Mouse (Mus musculus): ENCODE measurements around the gene Uap1. TPM values are rescaled to one million over a fixed set of nuclear protein-coding genes. Genes with fewer than 3 reads are reported as not detected.

Gene Uap1
- polyA plus RNA-seq, 1 experiment from 2014 or later, result 57.9 TPM

DNA sequence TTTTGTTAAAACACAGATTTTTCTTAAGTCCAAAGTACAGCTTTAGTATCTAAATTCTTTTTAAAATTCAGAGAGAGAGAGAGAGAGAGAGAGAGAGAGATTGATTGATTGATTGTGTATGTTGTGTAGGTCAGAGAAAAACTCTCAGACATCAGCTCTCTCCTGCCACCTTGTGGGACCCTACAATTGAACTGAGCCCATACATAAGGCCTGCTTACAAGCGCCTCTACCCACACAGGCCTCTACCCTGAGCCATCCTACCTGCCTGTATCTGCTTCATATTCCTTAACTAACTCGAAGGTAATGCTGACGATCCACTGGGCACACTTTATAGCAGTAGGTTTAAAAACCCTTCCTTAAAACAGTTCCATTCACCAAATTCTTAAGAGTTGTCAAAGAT, 25.6 kb upstream of the Uap1 start:
- 78% methylated on average over 3 of the region's 3 CpGs for WGBS
- peaks cover 52% of the 10 kb centered on the region for H3K36me3 ChIP-seq (ENCODE audit: insufficient read depth, low read length)

DNA sequence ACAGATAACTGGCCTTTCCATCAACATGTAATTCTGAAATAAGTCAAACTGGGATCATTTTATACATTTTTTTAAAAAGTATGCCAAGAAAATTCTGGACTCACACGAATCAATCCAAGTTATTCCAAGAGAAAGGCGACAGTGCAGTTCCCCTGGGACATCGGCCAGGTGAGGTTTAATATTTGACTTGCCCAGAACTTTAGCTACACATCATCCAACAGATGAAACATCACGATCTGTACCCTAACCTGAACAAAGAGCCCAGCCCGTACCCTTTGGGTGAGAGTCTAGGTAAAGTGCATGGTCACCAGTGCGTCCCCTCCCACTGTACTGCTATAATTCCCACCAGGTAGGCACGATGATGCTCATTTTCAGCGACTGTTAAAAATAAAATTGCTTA, 21.5 kb upstream of the Uap1 start:
- Histone ChIP-seq H3K27ac (ENCODE audit: low read length) (no peak overlapping the region), H3K27me3 (ENCODE audit: insufficient read depth, low read length) (no peaks in the 10 kb centered on the region), H3K4me3 (ENCODE audit: low read length) (no peak overlapping the region), H3K9ac (replicated peaks; ENCODE audit: low read length) (no peak overlapping the region), H3K4me1 (ENCODE audit: insufficient read depth, low read length) (no peaks in the 10 kb centered on the region), H3K9me3 (ENCODE audit: low read length) (no peaks in the 10 kb centered on the region), H3K36me3 (ENCODE audit: insufficient read depth, low read length) (peaks cover 65% of the 10 kb centered on the region), H3K4me2 (replicated peaks; ENCODE audit: low read depth, low read length) (no peak overlapping the region)
- WGBS, result 94% methylated on average over 8 of the region's 8 CpGs
- no peak for ATAC-seq (ENCODE audit: low FRiP score, low TSS enrichment)

More for the DNA sequence above, 25.6 kb upstream of the Uap1 start:
- Histone ChIP-seq H3K9ac (replicated peaks; ENCODE audit: low read length) (no peak overlapping the region), H3K4me3 (ENCODE audit: low read length) (no peak overlapping the region), H3K4me1 (ENCODE audit: insufficient read depth, low read length) (no peaks in the 10 kb centered on the region), H3K9me3 (ENCODE audit: low read length) (no peaks in the 10 kb centered on the region), H3K27me3 (ENCODE audit: insufficient read depth, low read length) (no peaks in the 10 kb centered on the region), H3K4me2 (replicated peaks; ENCODE audit: low read depth, low read length) (no peak overlapping the region), H3K27ac (ENCODE audit: low read length) (no peak overlapping the region)
- 0 out of 2 replicates have a peak, but pooled peaks have one; percentile 31 for ATAC-seq (ENCODE audit: low FRiP score, low TSS enrichment)

- no peak for ATAC-seq (ENCODE audit: low FRiP score, low TSS enrichment)
- WGBS, result 97% methylated on average over 1 of the region's 1 CpGs
- no peaks in the 10 kb centered on the region for H3K27me3 ChIP-seq (ENCODE audit: insufficient read depth, low read length)
These were observed 17.2 kb upstream of the Uap1 start for GRCm38 (mm10) chr1:170191925-170192324.

DNA sequence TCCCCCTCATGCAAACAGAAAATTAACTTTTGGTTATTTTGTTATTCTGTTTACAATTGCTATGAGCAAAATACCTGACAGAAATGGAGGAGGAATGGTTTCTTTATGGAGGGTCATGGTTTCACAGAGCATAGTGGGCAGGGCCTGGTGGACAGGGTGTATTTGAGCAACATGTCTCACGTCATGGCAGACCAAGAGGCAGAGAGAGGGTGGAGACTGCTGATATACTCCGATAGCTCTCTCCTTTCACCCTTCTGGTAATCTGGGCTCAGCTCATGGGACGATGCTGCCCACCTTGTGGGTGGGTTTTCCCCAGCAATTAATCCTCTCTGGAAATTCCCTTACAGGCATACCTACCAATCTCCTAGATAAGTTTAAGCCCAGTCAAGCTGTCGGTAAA, 15.5 kb upstream of the Uap1 start:
- Histone ChIP-seq H3K4me2 (replicated peaks; ENCODE audit: low read depth, low read length) (no peak overlapping the region), H3K27ac (ENCODE audit: low read length) (no peak overlapping the region), H3K9ac (replicated peaks; ENCODE audit: low read length) (no peak overlapping the region), H3K36me3 (ENCODE audit: insufficient read depth, low read length) (peaks cover 21% of the 10 kb centered on the region), H3K9me3 (ENCODE audit: low read length) (peaks cover 3% of the 10 kb centered on the region; the same call in 1 of the 2 replicates), H3K4me3 (ENCODE audit: low read length) (no peak overlapping the region), H3K4me1 (ENCODE audit: insufficient read depth, low read length) (peaks cover 7% of the 10 kb centered on the region; the same call in 1 of the 2 replicates), H3K27me3 (ENCODE audit: insufficient read depth, low read length) (no peaks in the 10 kb centered on the region)
- 69% methylated on average over 4 of the region's 4 CpGs for WGBS
- no peak for ATAC-seq (ENCODE audit: low FRiP score, low TSS enrichment)

More at GRCm38 (mm10) chr1:170191925-170192324, 17.2 kb upstream of the Uap1 start:
- Histone ChIP-seq H3K4me2 (replicated peaks; ENCODE audit: low read depth, low read length) (no peak overlapping the region), H3K9ac (replicated peaks; ENCODE audit: low read length) (no peak overlapping the region), H3K9me3 (ENCODE audit: low read length) (no peaks in the 10 kb centered on the region), H3K36me3 (ENCODE audit: insufficient read depth, low read length) (peaks cover 33% of the 10 kb centered on the region), H3K4me3 (ENCODE audit: low read length) (no peak overlapping the region), H3K27ac (ENCODE audit: low read length) (no peak overlapping the region), H3K4me1 (ENCODE audit: insufficient read depth, low read length) (peaks cover 7% of the 10 kb centered on the region; the same call in 1 of the 2 replicates)

- H3K4me1 ChIP-seq (ENCODE audit: insufficient read depth, low read length), result peaks cover 7% of the 10 kb centered on the region; the same call in 1 of the 2 replicates
- no peak overlapping the region for H3K4me3 ChIP-seq (ENCODE audit: low read length)
- peaks cover 3% of the 10 kb centered on the region; the same call in 1 of the 2 replicates for H3K9me3 ChIP-seq (ENCODE audit: low read length)
- no peak overlapping the region for H3K27ac ChIP-seq (ENCODE audit: low read length)
- peaks cover 10% of the 10 kb centered on the region for H3K36me3 ChIP-seq (ENCODE audit: insufficient read depth, low read length)
- H3K4me2 ChIP-seq (replicated peaks; ENCODE audit: low read depth, low read length), result no peak overlapping the region
- no peaks in the 10 kb centered on the region for H3K27me3 ChIP-seq (ENCODE audit: insufficient read depth, low read length)
- no peak for ATAC-seq (ENCODE audit: low FRiP score, low TSS enrichment)
- WGBS, result 44% methylated on average over 11 of the region's 11 CpGs
- H3K9ac ChIP-seq (replicated peaks; ENCODE audit: low read length), result no peak overlapping the region
These were observed 13.8 kb upstream of the Uap1 start for GRCm38 (mm10) chr1:170188601-170189000.

- Histone ChIP-seq H3K4me2 (replicated peaks; ENCODE audit: low read depth, low read length) (no peak overlapping the region), H3K4me1 (ENCODE audit: insufficient read depth, low read length) (peaks cover 7% of the 10 kb centered on the region; the same call in 1 of the 2 replicates), H3K9me3 (ENCODE audit: low read length) (peaks cover 3% of the 10 kb centered on the region; the same call in 1 of the 2 replicates), H3K4me3 (ENCODE audit: low read length) (no peak overlapping the region), H3K27me3 (ENCODE audit: insufficient read depth, low read length) (no peaks in the 10 kb centered on the region), H3K9ac (replicated peaks; ENCODE audit: low read length) (no peak overlapping the region), H3K36me3 (ENCODE audit: insufficient read depth, low read length) (no peaks in the 10 kb centered on the region), H3K27ac (ENCODE audit: low read length) (no peak overlapping the region)
- ATAC-seq (ENCODE audit: low FRiP score, low TSS enrichment), result no peak
- 87% methylated on average over 5 of the region's 5 CpGs for WGBS
These were observed 11.8 kb upstream of the Uap1 start for GRCm38 (mm10) chr1:170186531-170186930.

DNA sequence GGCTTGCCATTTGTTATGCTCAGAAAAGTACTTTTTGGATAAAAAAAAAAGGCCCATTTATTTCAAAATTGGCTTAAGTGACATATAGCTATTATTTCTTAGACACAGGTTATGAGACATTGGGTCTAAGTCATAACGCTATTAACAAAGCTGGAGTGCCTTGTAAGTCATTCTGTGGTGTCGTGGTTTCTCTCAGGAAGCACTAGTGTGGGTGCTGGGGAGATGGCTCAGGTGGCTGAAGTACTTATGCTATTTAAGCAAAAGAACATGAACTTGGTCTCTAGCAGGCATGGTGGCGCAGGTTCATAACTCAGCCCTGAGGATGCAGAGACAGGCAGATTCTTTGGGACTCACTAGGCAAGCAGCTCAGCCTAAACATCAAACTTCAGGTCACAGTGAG, 10.4 kb upstream of the Uap1 start:
- Histone ChIP-seq H3K27ac (ENCODE audit: low read length) (no peak overlapping the region), H3K9ac (replicated peaks; ENCODE audit: low read length) (no peak overlapping the region), H3K4me2 (replicated peaks; ENCODE audit: low read depth, low read length) (no peak overlapping the region), H3K27me3 (ENCODE audit: insufficient read depth, low read length) (no peaks in the 10 kb centered on the region), H3K9me3 (ENCODE audit: low read length) (peaks cover 3% of the 10 kb centered on the region; the same call in 1 of the 2 replicates), H3K36me3 (ENCODE audit: insufficient read depth, low read length) (no peaks in the 10 kb centered on the region), H3K4me3 (ENCODE audit: low read length) (no peak overlapping the region), H3K4me1 (ENCODE audit: insufficient read depth, low read length) (0 out of 2 replicates have a peak, but pooled peaks cover 4% of the 10 kb centered on the region)
- 87% methylated on average over 3 of the region's 3 CpGs for WGBS
- no peak for ATAC-seq (ENCODE audit: low FRiP score, low TSS enrichment)

DNA sequence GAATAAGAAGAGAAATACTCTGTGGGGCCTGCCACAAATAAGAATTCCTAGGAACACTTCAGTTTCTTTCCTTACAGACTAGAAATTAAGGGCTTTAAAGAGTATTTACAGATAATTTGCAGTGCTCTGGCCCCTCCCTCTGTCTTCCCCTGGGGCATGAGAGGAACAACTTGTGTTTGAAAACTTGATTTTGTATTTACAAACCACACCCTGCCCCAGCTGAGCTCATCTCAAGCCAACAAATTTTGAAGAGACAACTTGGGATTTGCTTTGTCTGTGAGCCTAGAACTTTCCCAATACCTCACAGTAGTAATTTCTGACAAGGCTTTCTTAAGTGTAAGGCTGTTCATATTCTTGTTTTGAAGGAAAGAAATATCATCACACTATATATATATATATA, 7.9 kb upstream of the Uap1 start:
- Histone ChIP-seq H3K36me3 (ENCODE audit: insufficient read depth, low read length) (no peaks in the 10 kb centered on the region), H3K9ac (replicated peaks; ENCODE audit: low read length) (no peak overlapping the region), H3K4me1 (ENCODE audit: insufficient read depth, low read length) (no peaks in the 10 kb centered on the region), H3K4me2 (replicated peaks; ENCODE audit: low read depth, low read length) (no peak overlapping the region), H3K9me3 (ENCODE audit: low read length) (peaks cover 3% of the 10 kb centered on the region; the same call in 1 of the 2 replicates), H3K27me3 (ENCODE audit: insufficient read depth, low read length) (no peaks in the 10 kb centered on the region), H3K4me3 (ENCODE audit: low read length) (no peak overlapping the region), H3K27ac (ENCODE audit: low read length) (no peak overlapping the region)
- ATAC-seq (ENCODE audit: low FRiP score, low TSS enrichment), result no peak

GRCm38 (mm10) chr1:170176661-170177239, 2.0 kb upstream of the Uap1 start:
- Histone ChIP-seq H3K9me3 (ENCODE audit: low read length) (no peaks in the 10 kb centered on the region), H3K4me2 (replicated peaks; ENCODE audit: low read depth, low read length) (no peak overlapping the region), H3K9ac (replicated peaks; ENCODE audit: low read length) (no peak overlapping the region), H3K4me3 (ENCODE audit: low read length) (no peak overlapping the region), H3K4me1 (ENCODE audit: insufficient read depth, low read length) (peaks cover 6% of the 10 kb centered on the region), H3K36me3 (ENCODE audit: insufficient read depth, low read length) (no peaks in the 10 kb centered on the region), H3K27me3 (ENCODE audit: insufficient read depth, low read length) (no peaks in the 10 kb centered on the region), H3K27ac (ENCODE audit: low read length) (no peak overlapping the region)
- no peak for ATAC-seq (ENCODE audit: low FRiP score, low TSS enrichment)
- WGBS, result 84% methylated on average over 8 of the region's 8 CpGs

- no peak overlapping the region for H3K4me2 ChIP-seq (replicated peaks; ENCODE audit: low read depth, low read length)
- no peak overlapping the region for H3K27ac ChIP-seq (ENCODE audit: low read length)
- WGBS, result 43% methylated on average over 6 of the region's 6 CpGs
- H3K9ac ChIP-seq (replicated peaks; ENCODE audit: low read length), result no peak overlapping the region
- H3K36me3 ChIP-seq (ENCODE audit: insufficient read depth, low read length), result no peaks in the 10 kb centered on the region
- no peaks in the 10 kb centered on the region for H3K9me3 ChIP-seq (ENCODE audit: low read length)
- peaks cover 6% of the 10 kb centered on the region for H3K4me1 ChIP-seq (ENCODE audit: insufficient read depth, low read length)
- H3K27me3 ChIP-seq (ENCODE audit: insufficient read depth, low read length), result no peaks in the 10 kb centered on the region
- H3K4me3 ChIP-seq (ENCODE audit: low read length), result no peak overlapping the region
- ATAC-seq (ENCODE audit: low FRiP score, low TSS enrichment), result no peak
These were observed 1.1 kb upstream of the Uap1 start for GRCm38 (mm10) chr1:170175848-170176247.

Measured in kidney, embryonic 16.5 days (tissue).